Mouse (Mus musculus) kidney, postnatal 0 days (tissue): ENCODE data around the gene Mblac1. TPM values are rescaled to one million over a fixed set of nuclear protein-coding genes. Genes with fewer than 3 reads are reported as not detected.
A peak's percentile ranks its signal among the peaks of the same experiment; 100 is the strongest.

Source experiments
- ATAC-seq: fragments of 200-750 bp; cut with Nextera tagmentation; replicated peaks from 2 replicates; pipeline ENCODE4 v1.8.0; 2017; ENCODE audit warnings: low read depth, moderate number of reproducible peaks, moderate TSS enrichment, moderate library complexity; ENCODE audit not compliant: low FRiP score
- DNase-seq: peaks from one replicate; pipeline ENCODE4 v3.0.0-alpha.2; 2016; ENCODE audit warnings: low spot score
- H3K27ac ChIP-seq: fragments of 300-500 bp; sonication (generic); 2 replicates; pipeline ENCODE4 v1.5.1; 2014; ENCODE audit warnings: mild to moderate bottlenecking
- H3K27me3 ChIP-seq: fragments of 300-500 bp; sonication (generic); 2 replicates; pipeline ENCODE4 v1.6.1; 2014; ENCODE audit warnings: low read length, mixed read lengths; ENCODE audit not compliant: insufficient read depth
- H3K36me3 ChIP-seq: fragments of 300-500 bp; sonication (generic); 2 replicates; pipeline ENCODE4 v1.6.1; 2014; ENCODE audit warnings: low read length, mixed read lengths; ENCODE audit not compliant: insufficient read depth
- H3K4me1 ChIP-seq: fragments of 300-500 bp; sonication (generic); replicated peaks from 2 replicates; pipeline ENCODE4 v1.6.1; 2014; ENCODE audit warnings: antibody characterized with exemption, low read length, mixed read lengths; ENCODE audit not compliant: insufficient read depth
- H3K4me2 ChIP-seq: fragments of 300-500 bp; sonication (generic); 2 replicates; pipeline ENCODE4 v1.6.1; 2014; ENCODE audit warnings: mild to moderate bottlenecking, low read length, moderate library complexity, mixed read lengths
- H3K4me3 ChIP-seq: fragments of 300-500 bp; sonication (generic); replicated peaks from 2 replicates; pipeline ENCODE4 v1.5.1; 2014; ENCODE audit warnings: low read depth, low read length
- H3K9ac ChIP-seq: fragments of 300-500 bp; sonication (generic); 2 replicates; pipeline ENCODE4 v1.6.1; 2014; ENCODE audit warnings: low read depth, low read length
- H3K9me3 ChIP-seq: fragments of 300-500 bp; sonication (generic); replicated peaks from 2 replicates; pipeline ENCODE4 v1.6.1; 2016; ENCODE audit warnings: low read length, inconsistent platforms, mixed read lengths
- CTCF ChIP-seq: IDR thresholded peaks from 2 replicates; pipeline ENCODE4 v1.5.1; 2016; ENCODE audit warnings: antibody characterized with exemption, low read depth, mild to moderate bottlenecking, moderate library complexity
- WGBS: fragments of 180-500 bp; shearing (Covaris S2); extraction: QIAGEN DNeasy Blood & Tissue Kit; methylation state at CpG from one replicate; pipeline ENCODE4 v1.1.7; 2014; 5-methylcytosine and 5-hydroxymethylcytosine counted together
- polyA plus RNA-seq: library from polyadenylated mRNA; unstranded; fragments of >200 nt; fragmentation: Nextera tagmentation; extraction: Ambion mirVana; gene quantifications from 2 replicates; pipeline ENCODE4 v1.2.1, GENCODE M21; 2015

Gene Mblac1
- polyA plus RNA-seq: 11.4 and 12.8 TPM in 2 replicates

DNA sequence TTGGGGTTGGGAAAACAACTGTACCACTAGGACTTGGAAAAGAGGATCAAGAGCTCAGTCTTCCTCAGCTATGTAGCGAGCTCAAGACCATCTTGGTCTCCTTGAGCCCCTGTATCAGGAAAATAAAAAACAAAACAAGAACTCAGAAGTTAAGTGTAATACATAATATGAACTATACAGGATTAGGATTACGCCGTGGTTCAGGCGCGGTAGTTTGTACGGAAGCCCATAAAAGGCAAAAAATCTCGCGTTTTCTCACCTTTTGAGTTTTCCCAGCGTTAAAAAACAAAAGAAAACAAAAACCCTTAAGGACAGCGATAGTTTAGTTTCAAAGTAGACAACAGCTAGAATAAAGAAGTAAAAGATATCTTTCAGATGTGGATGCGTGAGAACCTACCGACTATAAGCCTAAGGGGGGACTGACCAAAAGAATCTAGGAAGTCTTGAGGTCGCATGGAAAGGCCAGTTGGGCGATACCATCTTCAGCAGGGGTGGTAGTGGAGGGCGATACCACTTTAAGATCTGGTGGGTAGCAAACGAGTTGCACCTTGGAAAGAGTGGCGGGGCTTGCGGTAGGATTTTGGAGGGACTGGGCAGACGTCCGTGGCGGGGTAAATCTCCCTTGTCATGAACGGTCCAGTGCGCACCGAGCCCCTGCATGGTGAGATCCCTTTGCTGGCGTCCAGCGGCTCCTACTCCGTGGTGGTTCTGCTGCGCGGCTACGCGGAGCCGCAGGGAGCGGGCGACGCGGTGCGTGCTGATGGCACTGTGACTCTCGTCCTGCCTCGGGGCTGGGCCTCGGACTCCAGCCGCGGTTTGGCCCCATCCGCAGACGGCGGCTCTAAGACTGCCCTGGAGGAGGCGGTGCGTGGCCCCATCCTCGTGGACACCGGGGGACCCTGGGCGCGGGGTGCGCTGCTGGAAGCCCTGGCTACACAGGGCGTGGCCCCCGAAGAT is at the start of gene Mblac1:
TSS of gene Mblac1 (plus strand) at position 544 of the 957 bp plus-strand sequence.
- Histone ChIP-seq H3K27ac (peak within 1 kb of the TSS; percentile 90), H3K9me3 (no peaks in the 10 kb centered on the region), H3K36me3 (no peaks in the 10 kb centered on the region), H3K4me1 (no peaks in the 10 kb centered on the region), H3K4me2 (peak within 1 kb of the TSS; percentile 99), H3K9ac (peak within 1 kb of the TSS; percentile 82), H3K4me3 (peak within 1 kb of the TSS; percentile 59), H3K27me3 (no peaks in the 10 kb centered on the region)
- no peak for TF ChIP-seq CTCF
- DNase-seq (peak; percentile 93), ATAC-seq (peak; percentile 83)
- 6% methylated on average over 54 of the region's 54 CpGs for WGBS

GRCm38 (mm10) chr5:138154390-138154789 is 39.7 kb upstream of the Mblac1 start:
- 78% methylated on average over 3 of the region's 3 CpGs for WGBS
- Histone ChIP-seq H3K27ac (no peak overlapping the region), H3K4me3 (peak overlapping the region; percentile 81), H3K4me1 (no peaks in the 10 kb centered on the region), H3K4me2 (peak overlapping the region; percentile 70), H3K9me3 (no peaks in the 10 kb centered on the region), H3K9ac (no peak overlapping the region), H3K36me3 (peaks cover 15% of the 10 kb centered on the region), H3K27me3 (no peaks in the 10 kb centered on the region)
- no peak for DNase-seq
- no peak for ATAC-seq
- TF ChIP-seq CTCF: no peak

DNA sequence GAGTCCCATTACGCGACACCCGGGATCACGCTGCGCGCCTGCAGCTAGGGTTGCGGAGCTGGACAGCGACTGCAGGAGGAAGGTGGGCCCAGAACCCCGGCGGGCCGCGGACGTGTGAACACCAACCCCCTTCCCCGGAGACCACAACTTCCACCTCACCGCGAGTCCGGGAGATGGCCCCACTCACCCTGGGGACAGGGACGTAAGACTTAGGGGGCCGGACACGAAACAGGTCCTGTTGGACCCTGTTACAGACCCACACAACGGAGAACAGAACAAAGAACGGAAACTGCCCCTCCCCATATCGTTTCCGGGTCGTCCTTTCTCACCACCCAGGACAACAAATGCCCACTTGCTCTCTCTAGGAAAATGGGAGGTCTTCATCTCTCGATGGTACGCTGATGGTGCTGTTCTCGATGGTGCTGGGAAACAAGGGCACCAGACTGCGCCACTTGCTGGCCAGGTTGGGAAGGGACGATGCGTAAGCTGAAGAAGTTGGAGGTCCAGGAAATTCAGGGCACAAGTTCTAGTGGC is 38.6 kb upstream of the Mblac1 start, which contains the start of gene Zfp113:
TSS of gene Zfp113 (minus strand) at position 302 of the 534 bp plus-strand sequence.
- H3K9ac ChIP-seq: peak within 1 kb of the TSS; percentile 88
- peak within 1 kb of the TSS; percentile 96 for H3K27ac ChIP-seq
- H3K27me3 ChIP-seq: no peaks in the 10 kb centered on the region
- peak; percentile 98 for DNase-seq
- WGBS: under 1% methylated on average over 31 of the region's 31 CpGs
- no peaks in the 10 kb centered on the region for H3K4me1 ChIP-seq
- peaks cover 11% of the 10 kb centered on the region for H3K36me3 ChIP-seq
- peak within 1 kb of the TSS; percentile 81 for H3K4me3 ChIP-seq
- peak; percentile 95 for TF ChIP-seq CTCF
- peak within 1 kb of the TSS; percentile 70 for H3K4me2 ChIP-seq
- peak; percentile 97 for ATAC-seq
- no peaks in the 10 kb centered on the region for H3K9me3 ChIP-seq

- H3K4me2 ChIP-seq: peak overlapping the region; percentile 77
- no peaks in the 10 kb centered on the region for H3K9me3 ChIP-seq
- DNase-seq (no peak), ATAC-seq (no peak)
- H3K27ac ChIP-seq: no peak overlapping the region
- no peak overlapping the region; the same call in 1 of the 2 replicates for H3K9ac ChIP-seq
- H3K27me3 ChIP-seq: no peaks in the 10 kb centered on the region
- H3K36me3 ChIP-seq: peaks cover 22% of the 10 kb centered on the region
- 62% methylated on average over 7 of the region's 7 CpGs for WGBS
- TF ChIP-seq CTCF: no peak
- peak overlapping the region; percentile 62 for H3K4me3 ChIP-seq
- no peaks in the 10 kb centered on the region; the same call in 1 of the 2 replicates for H3K4me1 ChIP-seq
These were observed 33.8 kb upstream of the Mblac1 start for GRCm38 (mm10) chr5:138160224-138160762.

DNA sequence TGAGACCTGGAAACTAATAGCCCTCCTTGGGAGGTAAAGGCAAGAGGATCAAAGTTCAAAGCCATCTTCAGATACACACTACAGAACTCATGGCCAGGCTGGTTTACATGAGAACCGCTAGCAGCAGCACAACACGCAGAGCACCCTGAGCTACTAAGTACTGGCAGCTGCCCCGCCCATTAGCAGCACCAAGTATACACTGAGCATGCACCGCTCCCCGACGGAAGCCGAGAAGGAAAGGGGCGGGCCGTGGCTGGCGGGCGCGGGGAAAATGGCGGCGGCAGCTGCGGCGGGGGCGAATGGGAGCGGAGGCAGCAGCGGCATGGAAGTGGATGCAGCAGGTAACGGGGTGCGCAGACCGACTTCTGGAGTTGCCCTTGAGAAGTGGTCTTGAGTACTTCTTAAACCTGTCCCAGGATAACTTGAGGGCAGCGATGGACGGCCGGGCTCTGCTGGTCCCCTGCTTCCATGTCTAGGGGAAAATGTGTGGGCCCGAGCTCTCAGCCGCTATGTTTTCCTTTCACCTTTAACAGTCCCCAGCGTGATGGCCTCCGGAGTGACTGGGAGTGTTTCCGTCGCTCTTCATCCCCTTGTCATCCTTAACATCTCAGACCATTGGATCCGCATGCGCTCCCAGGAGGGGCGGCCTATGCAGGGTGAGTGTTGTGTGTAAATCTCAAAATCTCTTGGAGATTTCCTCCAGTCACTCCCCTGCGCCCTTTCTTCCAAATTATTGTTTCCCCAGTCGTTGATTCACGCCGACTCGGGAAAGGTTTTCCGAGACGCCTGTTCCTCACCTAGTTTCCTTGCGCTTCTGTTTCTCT is 33.1 kb upstream of the Mblac1 start, which contains the start of gene Cops6:
TSS of gene Cops6 (plus strand) at position 230 of the 824 bp plus-strand sequence.
- Histone ChIP-seq H3K4me1 (no peaks in the 10 kb centered on the region; the same call in 1 of the 2 replicates), H3K9ac (peak within 1 kb of the TSS; percentile 71), H3K9me3 (no peaks in the 10 kb centered on the region), H3K4me2 (peak within 1 kb of the TSS; percentile 77), H3K27ac (peak within 1 kb of the TSS; percentile 70; the same call in 1 of the 2 replicates), H3K4me3 (peak within 1 kb of the TSS; percentile 62), H3K27me3 (no peaks in the 10 kb centered on the region), H3K36me3 (peaks cover 30% of the 10 kb centered on the region)
- peak; percentile 92 for ATAC-seq
- no peak for TF ChIP-seq CTCF
- under 1% methylated on average over 42 of the region's 42 CpGs for WGBS
- DNase-seq: peak; percentile 98
